Comparison of ENCODE assay signal across 8 mouse cellular contexts in genomic region chr11:73048030-73048876, GRCm38 (mm10). TPM values are rescaled to one million over a fixed set of nuclear protein-coding genes. Genes with fewer than 3 reads are reported as not detected.
DNase-seq lines count a peak whose midpoint lies in the region; ATAC-seq and TF ChIP-seq lines count a peak whose summit lies in the region.

No protein-coding gene starts in this region.

- peak overlapping the region; percentile 98 for H3K4me3 ChIP-seq in forebrain, postnatal 0 days (ENCODE audit: low read depth, low read length)
- peak overlapping the region; percentile 95 for H3K4me3 ChIP-seq in liver, embryonic 16.5 days (ENCODE audit: low read depth, low read length)

- TF ChIP-seq CTCF in forebrain, postnatal 0 days (IDR thresholded peaks at IDR 0.05; ENCODE audit: low read depth), result no peak

- H3K27ac ChIP-seq in forebrain, postnatal 0 days (ENCODE audit: low read depth, low read length), result peak overlapping the region; percentile 85
- H3K27ac ChIP-seq in liver, embryonic 16.5 days (ENCODE audit: low read length), result peak overlapping the region; percentile 87

- 0 out of 2 replicates have a peak, but pooled peaks cover 4% of the 10 kb centered on the region for H3K4me1 ChIP-seq in forebrain, postnatal 0 days (ENCODE audit: insufficient read depth)
- peaks cover 14% of the 10 kb centered on the region for H3K4me1 ChIP-seq in liver, embryonic 16.5 days (ENCODE audit: control insufficient read depth, low read depth, low read length)

- peak overlapping the region; percentile 77 for H3K4me2 ChIP-seq in forebrain, postnatal 0 days (ENCODE audit: low read depth)
- H3K4me2 ChIP-seq in liver, embryonic 16.5 days (ENCODE audit: low read depth, low read length), result peak overlapping the region; percentile 81

- peak overlapping the region; percentile 92 for H3K9ac ChIP-seq in forebrain, postnatal 0 days
- peak overlapping the region; percentile 97 for H3K9ac ChIP-seq in liver, embryonic 16.5 days (ENCODE audit: low read depth, low read length)

- H3K36me3 ChIP-seq in forebrain, postnatal 0 days (ENCODE audit: insufficient read depth), result peaks cover 9% of the 10 kb centered on the region
- peaks cover 16% of the 10 kb centered on the region for H3K36me3 ChIP-seq in liver, embryonic 16.5 days (ENCODE audit: control insufficient read depth, insufficient read depth)

- no peaks in the 10 kb centered on the region for H3K27me3 ChIP-seq in forebrain, postnatal 0 days (ENCODE audit: insufficient read depth, low read length)
- no peaks in the 10 kb centered on the region for H3K27me3 ChIP-seq in liver, embryonic 16.5 days (ENCODE audit: control insufficient read depth, insufficient read depth, low read depth, low read length)

- peak; percentile 26 to 31 for DNase-seq in adrenal gland, postnatal 4 days (ENCODE audit: low spot score in 2 of 2)
- no peak for DNase-seq in adrenal gland, postnatal 14 days
- peak; percentile 47 for DNase-seq in ovary, adult 18-20 months (ENCODE audit: low spot score)
- DNase-seq in ovary, postnatal 14 days (ENCODE audit: low spot score), result no peak
- no peak for DNase-seq in forebrain, postnatal 0 days
- peak; percentile 73 for DNase-seq in thymus, postnatal 0 days (ENCODE audit: low spot score)
- DNase-seq in left cerebral cortex, adult 18-20 months (ENCODE audit: low spot score in 2 of 2), result no peak

- peak; percentile 64 for ATAC-seq in forebrain, postnatal 0 days
- ATAC-seq in liver, embryonic 16.5 days (ENCODE audit: low read depth), result peak; percentile 61

- H3K9me3 ChIP-seq in forebrain, postnatal 0 days (ENCODE audit: low read length), result no peaks in the 10 kb centered on the region
- H3K9me3 ChIP-seq in liver, embryonic 16.5 days (replicated peaks; ENCODE audit: control insufficient read depth, low read length), result no peaks in the 10 kb centered on the region

- 2% methylated on average over 51 of the region's 55 CpGs for WGBS in forebrain, postnatal 0 days
- 2% methylated on average over 55 of the region's 55 CpGs for WGBS in liver, embryonic 16.5 days (ENCODE audit: insufficient replicate concordance)

RNA-seq across cellular contexts. Expression of gene Ncbp3, which starts 0.7 kb away (rescaled TPM):
- 10 to 100 TPM; 15.2 to 17.2 TPM for total RNA-seq in adrenal gland, postnatal 4 days (2021)
- total RNA-seq in adrenal gland, postnatal 14 days (2021), result 9.2 and 10.9 TPM in 2 replicates
- 8.5 and 11.0 TPM in 2 replicates for total RNA-seq in forebrain, postnatal 0 days (2014; rRNA removed)
- polyA plus RNA-seq in forebrain, postnatal 0 days (2015; fragmentation: Nextera tagmentation; extraction: Ambion mirVana), result 3.6 and 6.1 TPM in 2 replicates
- polyA plus RNA-seq in liver, embryonic 16.5 days (2015; fragmentation: Nextera tagmentation; extraction: Ambion mirVana), result 4.2 and 4.3 TPM in 2 replicates
- polyA plus RNA-seq in thymus, postnatal 0 days (2015; fragmentation: Nextera tagmentation; extraction: Ambion mirVana), result 9.0 and 13.3 TPM in 2 replicates
- total RNA-seq in left cerebral cortex, adult 18-20 months (2021), result 1 to 10 TPM; 9.1 to 9.8 TPM

RNA-seq across cellular contexts. Expression of gene Camkk1, which starts 29.4 kb away (rescaled TPM):
- 1 to 10 TPM; 2.5 to 2.6 TPM for total RNA-seq in adrenal gland, postnatal 4 days (2021)
- total RNA-seq in adrenal gland, postnatal 14 days (2021), result 1.3 and 1.5 TPM in 2 replicates
- 24.2 and 26.3 TPM in 2 replicates for total RNA-seq in forebrain, postnatal 0 days (2014; rRNA removed)
- 22.9 and 25.1 TPM in 2 replicates for polyA plus RNA-seq in forebrain, postnatal 0 days (2015; fragmentation: Nextera tagmentation; extraction: Ambion mirVana)
- polyA plus RNA-seq in liver, embryonic 16.5 days (2015; fragmentation: Nextera tagmentation; extraction: Ambion mirVana), result 0.76 and 0.86 TPM in 2 replicates
- 18.8 and 19.6 TPM in 2 replicates for polyA plus RNA-seq in thymus, postnatal 0 days (2015; fragmentation: Nextera tagmentation; extraction: Ambion mirVana)
- 100 to 1,000 TPM; 108 to 123 TPM for total RNA-seq in left cerebral cortex, adult 18-20 months (2021)

RNA-seq across cellular contexts. Expression of gene Itgae, which starts 42.1 kb away (rescaled TPM):
- total RNA-seq in adrenal gland, postnatal 4 days (2021), result under 1 TPM; 0.42 to 0.45 TPM
- total RNA-seq in adrenal gland, postnatal 14 days (2021), result 0.30 and 1.7 TPM in 2 replicates
- 0.08 and 0.24 TPM in 2 replicates for total RNA-seq in forebrain, postnatal 0 days (2014; rRNA removed)
- 0.20 and 0.21 TPM in 2 replicates for polyA plus RNA-seq in forebrain, postnatal 0 days (2015; fragmentation: Nextera tagmentation; extraction: Ambion mirVana)
- polyA plus RNA-seq in liver, embryonic 16.5 days (2015; fragmentation: Nextera tagmentation; extraction: Ambion mirVana), result 0.26 and 0.34 TPM in 2 replicates
- 8.0 and 10.5 TPM in 2 replicates for polyA plus RNA-seq in thymus, postnatal 0 days (2015; fragmentation: Nextera tagmentation; extraction: Ambion mirVana)
- total RNA-seq in left cerebral cortex, adult 18-20 months (2021), result under 1 TPM in 1 of 2 experiments, not detected in 1; 0.12 TPM

RNA-seq across cellular contexts. Expression of gene P2rx1, which starts 49.4 kb away (rescaled TPM):
- 1 to 10 TPM; 1.3 to 3.2 TPM for total RNA-seq in adrenal gland, postnatal 4 days (2021)
- 0.98 and 1.2 TPM in 2 replicates for total RNA-seq in adrenal gland, postnatal 14 days (2021)
- 0.08 and 2.0 TPM in 2 replicates for total RNA-seq in forebrain, postnatal 0 days (2014; rRNA removed)
- 0.19 and 0.25 TPM in 2 replicates for polyA plus RNA-seq in forebrain, postnatal 0 days (2015; fragmentation: Nextera tagmentation; extraction: Ambion mirVana)
- 5.5 and 6.6 TPM in 2 replicates for polyA plus RNA-seq in liver, embryonic 16.5 days (2015; fragmentation: Nextera tagmentation; extraction: Ambion mirVana)
- 61.5 and 71.4 TPM in 2 replicates for polyA plus RNA-seq in thymus, postnatal 0 days (2015; fragmentation: Nextera tagmentation; extraction: Ambion mirVana)
- under 1 TPM; 0.26 to 0.47 TPM for total RNA-seq in left cerebral cortex, adult 18-20 months (2021)

Comparison
In these comparisons a context has a peak if more than half of its experiments do, and no peak if none do; other contexts are left out.
1. DNase-seq: peak in adrenal gland, postnatal 4 days (2 of 2), ovary, adult 18-20 months (single experiment) and thymus, postnatal 0 days (single experiment); none in adrenal gland, postnatal 14 days (single experiment), ovary, postnatal 14 days (single experiment), forebrain, postnatal 0 days (single experiment) and left cerebral cortex, adult 18-20 months (0 of 2).